In the genomic region with DNA sequence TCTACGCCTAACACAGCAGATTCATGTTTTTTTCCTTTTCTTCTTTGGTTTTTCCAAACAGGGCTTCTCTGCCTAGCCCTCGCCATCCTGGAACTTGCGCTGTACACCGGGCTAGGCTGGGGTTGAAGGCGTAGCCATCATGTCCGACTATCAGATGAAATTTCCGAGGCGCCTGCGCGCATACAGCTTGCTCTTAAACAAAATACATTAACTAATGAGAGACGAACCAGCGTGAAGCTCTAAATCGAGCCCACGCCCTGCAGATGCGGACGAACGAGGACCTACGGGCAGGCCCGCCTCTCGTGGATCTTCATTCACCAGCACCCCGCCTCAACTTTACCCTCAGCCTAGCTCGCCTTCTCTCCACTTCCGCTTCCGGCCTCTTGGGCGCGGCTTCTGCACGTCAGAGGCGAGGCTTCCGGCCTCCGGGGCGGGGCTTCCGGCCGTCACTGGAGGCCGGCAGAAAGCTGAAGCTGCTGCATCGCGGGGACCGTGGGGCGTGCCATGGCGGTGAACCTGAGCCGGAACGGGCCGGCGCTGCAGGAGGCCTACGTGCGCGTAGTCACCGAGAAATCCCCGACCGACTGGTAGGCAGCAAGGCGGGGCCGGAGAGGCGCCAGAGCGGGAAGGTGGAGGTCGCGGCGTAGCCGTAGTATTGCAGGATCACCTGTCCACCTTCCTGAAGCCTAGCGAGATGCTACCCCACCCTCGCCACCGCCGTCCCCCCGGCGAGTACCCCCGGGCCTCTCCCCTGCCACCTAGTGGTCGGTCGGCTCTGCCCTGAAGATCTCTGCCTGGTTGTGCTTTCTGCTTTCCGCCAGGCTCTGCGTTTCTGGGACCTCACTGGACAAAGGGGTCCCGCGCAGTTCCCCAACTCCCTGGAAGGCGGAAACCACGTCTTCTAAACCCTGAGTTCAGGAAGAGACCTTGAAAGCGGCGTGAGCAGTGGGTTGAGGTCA, we compare ENCODE assay signal across 8 mouse cellular contexts. TPM values are rescaled to one million over a fixed set of nuclear protein-coding genes. Genes with fewer than 3 reads are reported as not detected.
DNase-seq lines count a peak whose midpoint lies in the region; ATAC-seq and TF ChIP-seq lines count a peak whose summit lies in the region.

Gene Dbnl, plus strand, starts transcription at position 433 of the 959 bp plus-strand sequence.

- peak; percentile 94 for ATAC-seq in heart, embryonic 11.5 days (replicated peaks; ENCODE audit: insufficient number of reproducible peaks, low FRiP score, low TSS enrichment)
- ATAC-seq in kidney, embryonic 16.5 days (ENCODE audit: low FRiP score, low TSS enrichment), result peak; percentile 95

- H3K79me3 ChIP-seq in C2C12 (ENCODE audit: low read depth), result peaks cover 13% of the 10 kb centered on the region

- H3K27ac ChIP-seq in heart, embryonic 11.5 days (ENCODE audit: low read depth, low read length), result peak within 1 kb of the TSS; percentile 95
- peak within 1 kb of the TSS; percentile 87 for H3K27ac ChIP-seq in kidney, embryonic 16.5 days (ENCODE audit: low read length)
- H3K27ac ChIP-seq in liver, adult 2 months (replicated peaks; ENCODE audit: insufficient read depth, low read depth, low read length), result peak within 1 kb of the TSS; percentile 67

- peaks cover 40% of the 10 kb centered on the region for H3K79me2 ChIP-seq in C2C12 (ENCODE audit: control insufficient read depth, insufficient read depth)
- no peaks in the 10 kb centered on the region for H3K79me2 ChIP-seq in liver, adult 2 months (ENCODE audit: control insufficient read depth, insufficient read depth, low read length)
- peaks cover 13% of the 10 kb centered on the region for H3K79me2 ChIP-seq in myocyte (ENCODE audit: control insufficient read depth, insufficient read depth)

- no peaks in the 10 kb centered on the region for H3K27me3 ChIP-seq in C2C12 (ENCODE audit: control insufficient read depth, insufficient read depth, insufficient read length)
- H3K27me3 ChIP-seq in erythroblast, embryonic 14.5 days (ENCODE audit: control insufficient read depth), result no peaks in the 10 kb centered on the region
- H3K27me3 ChIP-seq in heart, embryonic 11.5 days (ENCODE audit: control insufficient read depth, insufficient read depth, low read length), result no peaks in the 10 kb centered on the region
- no peaks in the 10 kb centered on the region for H3K27me3 ChIP-seq in kidney, embryonic 16.5 days (ENCODE audit: insufficient read depth, low read length)
- no peaks in the 10 kb centered on the region for H3K27me3 ChIP-seq in liver, adult 2 months (ENCODE audit: control insufficient read depth, insufficient read depth, low read length)
- H3K27me3 ChIP-seq in myocyte (ENCODE audit: control insufficient read depth, insufficient read depth, insufficient read length), result no peaks in the 10 kb centered on the region
- no peaks in the 10 kb centered on the region for H3K27me3 ChIP-seq in splenic B cell, adult 2 months (ENCODE audit: control insufficient read depth, insufficient read depth, low read length, poor library complexity, severe bottlenecking)

- TF ChIP-seq POLR2A in brain, embryonic 14.5 days (IDR thresholded peaks at IDR 0.05; ENCODE audit: borderline replicate concordance, extremely low read depth, insufficient read depth, insufficient read length, poor library complexity, severe bottlenecking), result peak; percentile 90; the same call in 1 of the 2 replicates
- peak; percentile 92 for TF ChIP-seq POLR2A in liver, adult 2 months (IDR thresholded peaks at IDR 0.05; ENCODE audit: extremely low read depth, insufficient read depth, low read length)
- peak; percentile 94 for TF ChIP-seq POLR2A in myocyte (IDR thresholded peaks at IDR 0.05; ENCODE audit: insufficient read length, low read depth)

- peak within 1 kb of the TSS; percentile 96 for H3K4me2 ChIP-seq in heart, embryonic 11.5 days
- H3K4me2 ChIP-seq in kidney, embryonic 16.5 days (replicated peaks; ENCODE audit: low read depth, low read length), result peak within 1 kb of the TSS; percentile 74
- peak within 1 kb of the TSS; percentile 99 for H3K4me2 ChIP-seq in myocyte (ENCODE audit: low read depth)

- under 1% methylated on average over 74 of the region's 74 CpGs for whole genome bisulfite sequencing in heart, embryonic 11.5 days (ENCODE audit: insufficient replicate concordance)
- WGBS in kidney, embryonic 16.5 days, result under 1% methylated on average over 74 of the region's 74 CpGs
- WGBS in liver, adult 2 months, result under 1% methylated on average over 74 of the region's 74 CpGs

- DNase-seq in brain, embryonic 14.5 days (ENCODE audit: low read depth), result peak; percentile 98
- peak; percentile 82 for DNase-seq in liver, adult 2 months (ENCODE audit: extremely low read depth, low read depth, low spot score)
- peak; percentile 98 for DNase-seq in splenic B cell, adult 2 months (ENCODE audit: low read depth, low spot score)

- H3ac ChIP-seq in C2C12 (ENCODE audit: control insufficient read depth, insufficient read length, low read depth), result peak within 1 kb of the TSS; percentile 85
- peak within 1 kb of the TSS; percentile 30 for H3ac ChIP-seq in myocyte (ENCODE audit: control insufficient read depth, insufficient read length)

- H3K9me3 ChIP-seq in erythroblast, embryonic 14.5 days (ENCODE audit: control insufficient read depth, low read length), result no peaks in the 10 kb centered on the region
- no peaks in the 10 kb centered on the region for H3K9me3 ChIP-seq in heart, embryonic 11.5 days (replicated peaks; ENCODE audit: control insufficient read depth, low read length)
- no peaks in the 10 kb centered on the region for H3K9me3 ChIP-seq in kidney, embryonic 16.5 days (ENCODE audit: low read length)

- H3K4me3 ChIP-seq in C2C12 (ENCODE audit: insufficient read depth, poor library complexity, severe bottlenecking) (peak within 1 kb of the TSS; percentile 89), myocyte (peak within 1 kb of the TSS; percentile 97)
- peak within 1 kb of the TSS; percentile 77 for H3K4me3 ChIP-seq in erythroblast, embryonic 14.5 days (replicated peaks)
- H3K4me3 ChIP-seq in heart, embryonic 11.5 days (ENCODE audit: low read depth, low read length), result peak within 1 kb of the TSS; percentile 87
- peak within 1 kb of the TSS; percentile 79 for H3K4me3 ChIP-seq in kidney, embryonic 16.5 days (ENCODE audit: low read length)
- peak within 1 kb of the TSS; percentile 86 for H3K4me3 ChIP-seq in liver, adult 2 months (ENCODE audit: insufficient read depth, low read depth, low read length)

- H3K36me3 ChIP-seq in C2C12 (ENCODE audit: control insufficient read depth, insufficient read depth), result peaks cover 20% of the 10 kb centered on the region
- H3K36me3 ChIP-seq in erythroblast, embryonic 14.5 days (ENCODE audit: control insufficient read depth), result peaks cover 41% of the 10 kb centered on the region
- H3K36me3 ChIP-seq in heart, embryonic 11.5 days (ENCODE audit: control insufficient read depth, insufficient read depth, low read length), result peaks cover 4% of the 10 kb centered on the region; the same call in 1 of the 2 replicates
- peaks cover 6% of the 10 kb centered on the region for H3K36me3 ChIP-seq in kidney, embryonic 16.5 days (ENCODE audit: insufficient read depth, low read length)
- H3K36me3 ChIP-seq in liver, adult 2 months (ENCODE audit: control insufficient read depth, insufficient read depth, low read length), result peaks cover 4% of the 10 kb centered on the region; the same call in 1 of the 2 replicates
- no peaks in the 10 kb centered on the region for H3K36me3 ChIP-seq in myocyte (ENCODE audit: control insufficient read depth, insufficient read depth)
- peaks cover 8% of the 10 kb centered on the region; the same call in 1 of the 2 replicates for H3K36me3 ChIP-seq in splenic B cell, adult 2 months (ENCODE audit: control insufficient read depth, insufficient read depth, low read length, poor library complexity, severe bottlenecking)

- H3K4me1 ChIP-seq in erythroblast, embryonic 14.5 days (ENCODE audit: control insufficient read depth), result peaks cover 58% of the 10 kb centered on the region
- peaks cover 17% of the 10 kb centered on the region for H3K4me1 ChIP-seq in heart, embryonic 11.5 days (ENCODE audit: control insufficient read depth, insufficient read depth, low read length)
- H3K4me1 ChIP-seq in kidney, embryonic 16.5 days (ENCODE audit: insufficient read depth, low read length), result peaks cover 20% of the 10 kb centered on the region
- peaks cover 8% of the 10 kb centered on the region; the same call in 1 of the 2 replicates for H3K4me1 ChIP-seq in liver, adult 2 months (ENCODE audit: control insufficient read depth, insufficient read depth, low read length)

- peak; percentile 86 for TF ChIP-seq CTCF in C2C12 (IDR thresholded peaks at IDR 0.05; ENCODE audit: control insufficient read depth, insufficient read depth, insufficient read length)
- TF ChIP-seq CTCF in brain, embryonic 14.5 days (IDR thresholded peaks at IDR 0.05; ENCODE audit: borderline replicate concordance, extremely low read depth, insufficient read depth, insufficient read length), result peak; percentile 57
- TF ChIP-seq CTCF in liver, adult 2 months (IDR thresholded peaks at IDR 0.05; ENCODE audit: low read depth, low read length), result peak; percentile 78

- H3K9ac ChIP-seq in heart, embryonic 11.5 days (ENCODE audit: low read depth, low read length), result peak within 1 kb of the TSS; percentile 95
- H3K9ac ChIP-seq in kidney, embryonic 16.5 days (replicated peaks; ENCODE audit: low read length), result peak within 1 kb of the TSS; percentile 85
- peak within 1 kb of the TSS; percentile 84 for H3K9ac ChIP-seq in liver, adult 2 months (ENCODE audit: low read depth, low read length)

TF ChIP-seq in C2C12, 6 proteins besides CTCF, POLR2A, EP300 and RAD21:
- TF ChIP-seq USF1 (IDR thresholded peaks at IDR 0.05; ENCODE audit: low read depth), result no peak
- peak; percentile 45 for TF ChIP-seq MAX (IDR thresholded peaks at IDR 0.05)

TF ChIP-seq in myocyte, 11 proteins besides CTCF, POLR2A, EP300 and RAD21 (continues in another document):
- peak in 1 of 3 experiments; percentile 26 for TF ChIP-seq MYOD1 (IDR thresholded peaks at IDR 0.05; ENCODE audit: control insufficient read depth in 1 of 3, insufficient read length in 2 of 3, low read depth in 2 of 3)
- no peak for TF ChIP-seq TCF3 (IDR thresholded peaks at IDR 0.05; ENCODE audit: insufficient read length, low read depth)
- TF ChIP-seq USF1 (IDR thresholded peaks at IDR 0.05; ENCODE audit: low read depth), result no peak
- no peak for TF ChIP-seq TCF12 (IDR thresholded peaks at IDR 0.05; ENCODE audit: insufficient read depth, poor library complexity, severe bottlenecking)
- peak; percentile 96 for TF ChIP-seq POLR2AphosphoS2 (IDR thresholded peaks at IDR 0.05; ENCODE audit: insufficient read length, low read depth)
- no peak for TF ChIP-seq REST (IDR thresholded peaks at IDR 0.05; ENCODE audit: insufficient read depth, insufficient read length)
- TF ChIP-seq E2F4 (IDR thresholded peaks at IDR 0.05; ENCODE audit: insufficient read depth), result no peak

RNA-seq across cellular contexts. Expression of gene Dbnl, which starts in this region (rescaled TPM):
- 91.3 TPM for polyA plus RNA-seq in C2C12 (2012; fragmentation: generic; extraction: Trizol)
- polyA plus RNA-seq in brain, embryonic 14.5 days (2012; rRNA removed), result 123 TPM in 2 replicates
- 5.7 and 5.8 TPM in 2 replicates for polyA plus RNA-seq in erythroblast, embryonic 14.5 days (2012)
- polyA plus RNA-seq in heart, embryonic 11.5 days (2014; fragmentation: Nextera tagmentation; extraction: Ambion mirVana), result 88.3 and 90.3 TPM in 2 replicates
- 123 and 132 TPM in 2 replicates for polyA plus RNA-seq in kidney, embryonic 16.5 days (2015; fragmentation: Nextera tagmentation; extraction: Ambion mirVana)
- 17.0 and 17.5 TPM in 2 replicates for total RNA-seq in liver, adult 2 months (2014; rRNA removed)
- 25.6 and 27.1 TPM in 2 replicates for polyA plus RNA-seq in liver, adult 2 months (2012; rRNA removed)
- 71.0 TPM for polyA plus RNA-seq in myocyte (2012; fragmentation: generic; extraction: Trizol)

Comparison
In these comparisons a context has a peak if more than half of its experiments do, and no peak if none do; other contexts are left out.
1. Peak in every context shown above with its lines: DNase-seq, ATAC-seq, H3K4me3 ChIP-seq and H3K27ac ChIP-seq.